Mouse (Mus musculus) olfactory bulb, adult 2 months (tissue): ENCODE results near the gene Nos2.

Experiments used
- CTCF ChIP-seq: fragments of 200-500 bp; IDR thresholded peaks from 2 replicates; pipeline ENCODE4 v1.5.1; 2012; ENCODE audit warnings: low read depth, mild to moderate bottlenecking, low read length, moderate library complexity; ENCODE audit not compliant: insufficient read depth
- POLR2A ChIP-seq: fragments of 200-500 bp; IDR thresholded peaks from 2 replicates; pipeline ENCODE4 v1.6.1; 2012; ENCODE audit warnings: mild to moderate bottlenecking, low read depth, low read length, moderate library complexity; ENCODE audit not compliant: insufficient read depth

DNA sequence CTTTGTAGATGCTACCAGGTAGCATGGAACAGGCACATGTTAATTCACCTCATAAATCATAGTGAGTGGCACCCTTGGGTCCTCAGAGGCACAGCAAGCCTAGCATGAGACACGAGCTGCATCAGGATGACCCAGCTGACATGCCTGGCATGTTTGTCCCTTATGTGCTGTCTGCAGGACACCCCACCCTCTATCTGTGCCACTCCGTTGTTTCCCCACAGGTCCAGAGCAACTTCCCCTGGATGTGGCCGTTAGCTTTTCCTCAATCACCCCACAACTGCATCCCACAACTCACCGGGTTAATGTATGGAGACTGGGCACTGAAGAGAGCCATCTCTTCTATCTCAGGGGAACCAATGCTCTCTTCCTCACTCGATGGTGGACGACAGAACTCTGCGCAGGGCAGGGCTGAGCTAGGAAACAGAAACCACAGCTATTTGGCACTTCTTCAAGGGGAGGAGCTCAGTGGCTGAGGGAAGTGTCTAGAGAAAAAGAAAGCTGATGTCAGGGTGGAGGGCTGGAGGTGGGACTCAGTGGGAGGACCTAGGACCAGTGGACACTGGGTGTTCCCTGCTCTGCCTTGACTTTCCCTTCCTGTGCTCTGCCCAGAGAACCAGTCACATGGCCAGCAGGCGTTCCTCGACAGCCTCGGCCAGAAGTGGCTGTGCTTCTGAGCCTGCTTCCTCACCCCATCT, 64.0 kb downstream of the Nos2 start, which contains the start of gene Lgals9:
- TF ChIP-seq CTCF (no peak), POLR2A (no peak)
